Mouse (Mus musculus): Measurements from ENCODE around the gene Rmnd5b.

DNA sequence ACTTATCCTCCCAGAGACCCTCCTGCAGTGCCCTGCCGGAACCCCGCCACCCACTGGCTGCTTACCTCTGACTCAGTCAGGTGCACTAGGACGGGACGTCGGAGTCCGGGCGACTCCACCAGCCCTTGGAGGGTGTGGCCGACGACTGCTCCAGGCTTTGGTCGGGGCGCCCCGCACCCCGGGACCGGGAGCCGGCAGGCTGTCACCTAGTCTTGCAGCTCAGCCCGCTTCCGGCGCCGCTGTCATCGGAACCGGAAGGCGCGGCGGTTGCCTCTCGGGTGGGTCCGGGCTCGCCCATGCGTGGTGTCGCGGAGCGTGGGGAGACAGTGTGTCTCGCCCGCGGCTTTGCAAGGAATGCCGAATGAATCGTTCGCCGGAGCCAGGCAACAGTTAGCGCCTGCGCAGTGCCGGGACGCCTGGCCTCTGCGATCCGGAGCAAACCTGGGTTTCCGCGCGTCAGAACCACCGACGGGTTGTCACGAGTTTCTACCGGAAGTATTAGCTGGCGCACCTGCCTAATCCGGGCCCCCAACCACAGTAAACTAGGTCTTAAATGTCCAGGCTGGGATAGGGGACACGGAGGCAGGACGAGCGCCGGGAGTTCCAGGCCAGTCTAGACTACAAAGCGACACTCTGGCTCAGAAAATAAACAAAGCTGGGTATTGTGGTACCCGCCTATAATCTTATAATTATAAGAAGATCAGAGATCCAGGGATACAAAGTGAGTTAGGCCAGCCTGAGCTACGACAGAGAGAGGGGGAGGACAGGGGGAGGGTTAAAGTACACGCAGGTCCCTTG lies at the start of gene Rmnd5b:
- TF ChIP-seq POLR2A (IDR thresholded peaks at IDR 0.05; ENCODE audit: borderline replicate concordance, low read depth, low read length) (peak; percentile 32; the same call in 1 of the 2 replicates), CTCF (IDR thresholded peaks at IDR 0.05; ENCODE audit: low read depth, low read length) (no peak)

Data from bone marrow macrophage, adult 2 months (primary cell).